Mouse (Mus musculus): ENCODE results near the gene Ttc21a.

The Ttc21a gene

DNA sequence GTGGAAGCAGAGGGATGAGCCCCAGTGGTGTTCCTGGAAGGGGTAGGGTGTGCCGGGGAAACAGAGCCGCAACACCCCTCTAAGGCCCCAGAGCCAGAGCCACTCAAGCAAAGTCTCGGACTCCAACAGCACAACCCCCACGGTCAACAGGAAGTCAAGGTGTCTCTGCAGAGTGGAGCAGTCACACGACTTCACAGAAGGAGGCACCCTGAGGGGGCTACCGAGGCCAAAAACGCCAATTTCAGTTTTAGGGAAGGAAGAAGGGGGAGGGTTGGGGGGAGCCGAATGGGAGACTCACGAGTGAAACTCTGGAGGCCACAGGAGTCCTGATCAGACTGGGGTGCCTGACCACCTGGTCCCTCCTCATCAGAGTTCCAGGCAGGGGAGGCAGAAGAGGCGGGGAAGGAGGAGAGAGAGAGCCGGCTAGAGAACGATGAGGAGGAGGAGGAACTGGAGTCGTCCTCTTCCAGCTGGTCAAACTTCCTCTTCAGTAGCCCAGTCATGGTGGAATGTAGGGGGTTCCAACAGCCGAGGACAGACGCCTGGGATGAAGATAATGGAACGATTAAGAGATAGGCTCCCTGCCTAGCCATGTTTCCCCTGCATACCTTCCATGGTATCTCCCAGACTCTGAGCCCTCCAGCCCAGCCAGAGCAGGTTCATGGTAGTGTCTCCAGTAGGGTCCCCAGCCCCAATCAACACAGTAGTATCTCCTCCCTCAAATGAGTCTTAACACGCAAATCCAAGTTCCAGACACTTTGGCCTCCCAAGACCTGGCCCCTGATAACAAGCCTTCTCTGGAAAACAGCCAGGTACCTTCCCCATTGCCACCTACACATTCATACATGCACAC is 39.5 kb downstream of the Ttc21a start:
- no peak for DNase-seq

DNA sequence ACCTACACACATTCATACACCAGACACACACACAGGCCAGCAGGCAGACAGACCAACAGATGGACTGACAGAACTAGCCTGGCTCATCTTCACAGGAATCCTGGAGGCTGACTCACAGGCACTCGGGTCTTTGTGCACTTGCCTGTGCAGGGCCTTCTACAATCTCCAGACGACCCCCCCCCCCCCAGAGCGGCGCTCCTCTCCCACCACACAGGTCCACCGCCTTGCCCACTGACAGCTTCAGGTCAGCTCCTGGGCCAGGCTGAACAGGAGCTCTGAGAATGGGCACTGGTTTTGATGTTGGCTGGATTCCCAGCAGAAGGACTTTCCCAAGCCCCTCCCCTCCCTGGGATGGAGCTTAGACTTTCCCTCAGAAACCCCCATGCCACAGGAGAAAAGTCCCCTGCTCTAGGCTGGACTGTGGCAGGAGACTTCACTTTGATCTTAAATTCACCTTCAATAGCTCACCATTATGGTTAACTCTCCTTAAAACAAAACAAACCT is 40.2 kb downstream of the Ttc21a start:
- DNase-seq, result peak in 1 of 2 experiments; percentile 16

DNA sequence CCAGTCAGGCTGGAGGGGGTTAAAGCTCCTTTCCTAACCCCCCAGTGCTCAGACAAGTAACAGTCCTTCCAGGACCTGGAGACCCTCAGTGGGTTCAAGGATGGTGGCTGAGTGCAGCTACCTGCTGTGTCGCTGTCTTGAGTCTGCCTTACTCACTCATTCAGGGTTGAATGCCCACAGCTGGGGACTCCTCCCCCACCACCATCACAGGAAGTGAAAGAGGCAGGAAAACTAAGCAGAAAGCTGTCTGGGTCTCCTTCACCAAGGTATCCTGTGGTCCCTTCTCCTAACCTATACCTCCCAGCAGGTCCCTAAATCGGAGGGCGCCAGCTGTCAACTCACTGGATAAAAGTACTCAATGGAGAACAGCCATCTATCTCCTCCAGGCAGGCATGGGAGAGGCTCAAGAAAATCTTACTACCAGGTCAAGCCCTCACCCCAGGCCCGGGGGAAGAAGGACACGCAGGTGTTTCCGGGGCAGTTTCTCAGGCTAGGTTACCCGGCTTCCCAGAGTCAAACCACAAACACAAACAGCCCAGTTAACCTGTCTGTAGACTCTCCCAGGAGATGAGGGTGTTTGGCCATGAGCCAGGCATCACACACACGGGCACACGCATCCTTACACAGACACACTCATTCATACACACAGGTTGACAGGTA is 40.9 kb downstream of the Ttc21a start:
- DNase-seq, result peak in 1 of 2 experiments; percentile 36

DNA sequence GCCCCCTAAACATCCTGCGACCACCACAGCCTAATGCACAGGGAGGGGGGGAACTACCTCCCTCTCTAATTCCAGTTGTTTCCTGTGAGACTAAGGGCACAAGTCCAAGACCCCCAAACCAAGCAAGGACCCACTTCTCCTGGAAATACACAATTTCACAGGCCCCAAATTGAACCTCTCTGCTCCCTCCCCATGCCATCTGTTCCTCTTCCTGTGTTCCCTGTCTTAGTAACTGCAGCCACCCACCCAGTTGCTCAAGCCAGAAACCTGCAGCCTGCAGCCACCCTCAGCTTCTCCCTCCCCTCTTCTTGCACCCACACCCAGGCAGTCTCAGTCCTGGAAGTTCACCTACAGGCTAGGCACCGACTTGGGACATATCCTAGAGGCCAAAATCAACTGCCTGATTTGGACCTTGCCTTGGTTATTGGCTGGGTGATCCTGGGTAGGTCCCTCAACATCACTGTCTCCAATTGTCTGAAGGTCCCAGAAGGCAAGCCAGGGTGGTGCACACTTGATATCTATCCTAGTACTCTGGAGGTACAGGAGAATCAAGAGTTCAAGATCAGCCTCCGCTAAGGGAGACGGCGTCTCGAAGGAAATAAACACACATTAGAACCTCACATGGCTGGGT is 41.5 kb downstream of the Ttc21a start:
- DNase-seq, result peak in 1 of 2 experiments; percentile 40

DNA sequence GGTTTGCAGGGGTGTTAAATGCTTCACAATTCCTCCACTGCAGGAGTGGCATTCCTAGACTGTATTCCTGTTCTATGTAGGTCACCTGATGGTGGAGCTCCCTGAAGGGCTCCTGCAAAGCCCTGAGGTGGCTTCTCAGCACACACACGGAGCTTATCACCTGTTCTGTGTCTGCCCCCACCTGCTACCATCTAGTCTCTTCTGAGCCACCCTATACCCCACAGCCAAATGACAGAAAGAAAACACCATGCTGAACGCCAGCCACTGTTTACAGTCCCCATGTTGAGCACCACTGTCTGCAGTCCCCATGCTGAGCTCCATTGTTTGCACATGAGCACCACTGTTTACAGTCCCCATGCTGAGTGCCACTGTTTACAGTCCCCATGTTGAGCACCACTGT is 42.3 kb downstream of the Ttc21a start:
- peak in 1 of 2 experiments; percentile 30 for DNase-seq

DNA sequence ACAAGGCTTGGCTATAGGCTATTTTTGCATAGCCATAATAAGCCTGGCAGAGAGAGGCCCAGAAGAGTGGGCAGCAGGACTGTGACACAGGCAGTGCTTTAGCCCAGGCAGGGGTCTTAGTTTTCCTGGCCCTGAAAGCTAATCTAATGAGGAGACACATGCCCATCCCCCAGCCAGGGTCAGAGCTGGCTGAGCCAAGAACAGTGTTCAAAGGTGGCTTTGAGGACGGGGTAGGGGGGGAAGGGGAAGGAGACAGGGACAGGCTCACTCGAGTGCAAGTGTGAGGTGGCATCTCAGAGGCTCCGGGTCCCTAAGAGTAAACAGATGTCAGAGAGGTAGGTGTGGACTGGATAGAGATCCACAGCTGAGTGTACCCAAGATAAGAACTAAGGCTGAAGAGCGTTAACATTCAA is 43.4 kb downstream of the Ttc21a start:
- DNase-seq, result no peak

GRCm38 (mm10) chr9:119981183-119982179 is 44.1 kb downstream of the Ttc21a start:
- peak in 1 of 2 experiments; percentile 19 for DNase-seq

DNA sequence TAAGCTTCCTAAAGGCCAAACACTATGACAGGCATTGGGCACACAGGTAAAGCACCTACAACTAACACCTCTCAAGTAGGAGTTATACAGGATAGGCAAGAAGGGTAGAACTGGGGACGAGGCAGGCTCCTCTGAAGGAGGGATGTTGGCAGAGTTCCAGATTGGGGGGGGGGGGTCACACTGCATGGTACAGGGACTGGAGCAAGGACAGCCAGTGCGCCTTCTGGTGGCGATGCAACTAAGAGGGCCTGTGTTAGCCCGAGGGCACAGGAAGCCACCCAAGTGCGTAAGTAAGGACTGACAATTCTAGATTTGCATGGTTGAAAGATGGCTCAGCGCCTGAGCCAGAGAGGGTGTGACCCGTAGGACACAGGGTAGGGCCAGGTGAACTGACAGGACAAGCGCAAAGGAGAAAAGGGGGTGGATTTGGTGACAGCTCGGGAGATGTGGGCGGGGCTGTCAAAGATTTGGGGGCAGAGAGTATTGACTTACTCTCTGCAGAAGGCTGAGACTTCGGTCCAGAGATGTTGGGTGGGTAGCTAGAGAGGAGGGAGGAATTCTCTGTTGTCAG is 44.9 kb downstream of the Ttc21a start:
- DNase-seq, result peak; percentile 47 to 56

- peak; percentile 29 to 34 for DNase-seq
Observed at GRCm38 (mm10) chr9:119982956-119983551, 45.6 kb downstream of the Ttc21a start.

DNA sequence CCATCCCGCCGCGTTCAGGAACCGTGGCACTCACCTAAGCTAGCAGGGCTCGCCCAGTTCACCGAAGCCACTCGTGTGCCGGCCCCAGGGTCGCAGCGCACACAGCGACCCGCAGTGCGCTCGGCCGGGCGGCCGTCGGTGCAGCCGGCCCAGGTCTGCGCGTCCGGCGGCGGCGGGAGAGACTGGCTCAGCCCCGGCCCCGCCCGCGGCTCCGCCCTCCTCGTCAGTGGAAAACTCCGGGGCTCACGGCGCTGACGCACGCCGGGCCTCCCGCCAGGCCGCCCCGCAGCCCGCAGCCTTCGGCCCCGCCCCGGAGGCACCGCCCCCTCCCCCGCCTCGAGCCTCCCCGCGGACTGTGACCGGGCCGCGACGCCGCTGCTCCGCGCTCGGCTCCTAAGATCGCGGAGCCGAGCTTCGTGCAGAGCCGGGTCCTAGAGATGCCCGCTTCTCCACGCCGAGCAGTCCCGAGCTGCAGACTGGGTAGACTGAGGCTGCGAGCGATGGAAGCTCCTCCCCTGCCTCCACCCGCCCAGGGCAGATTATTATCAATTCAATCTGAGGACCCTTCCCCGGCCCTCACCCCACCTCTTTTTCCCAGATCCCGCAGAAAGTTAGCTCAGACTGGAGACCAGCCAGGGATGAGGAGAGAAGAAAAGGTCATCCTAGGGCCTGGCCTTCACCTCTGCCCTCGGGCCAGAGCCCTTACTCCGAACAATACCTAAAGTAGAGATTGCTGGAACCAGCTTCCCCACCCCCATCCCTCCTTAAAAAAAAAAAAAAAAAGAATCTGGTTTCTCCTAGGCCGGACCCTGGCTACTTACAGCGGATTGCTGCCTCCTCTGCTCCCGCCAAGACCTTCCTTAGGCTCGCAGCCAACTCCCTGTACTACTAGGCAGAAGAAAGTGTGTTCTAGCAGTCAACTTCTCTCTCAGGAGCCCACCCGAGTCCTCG is 46.5 kb downstream of the Ttc21a start:
- DNase-seq, result peak; percentile 76 to 86

GRCm38 (mm10) chr9:119984536-119985011 is 47.2 kb downstream of the Ttc21a start, which contains the start of gene Csrnp1:
Gene Csrnp1 (minus strand): TSS chr9:119984658.
- peak in 1 of 2 experiments; percentile 26 for DNase-seq

GRCm38 (mm10) chr9:119985881-119986574 is 48.6 kb downstream of the Ttc21a start:
- DNase-seq, result no peak

- no peak for DNase-seq
Observed at GRCm38 (mm10) chr9:119988304-119988703, 50.9 kb downstream of the Ttc21a start.

GRCm38 (mm10) chr9:119991310-119991709 is 53.9 kb downstream of the Ttc21a start:
- no peak for DNase-seq

- no peak for DNase-seq
Observed at GRCm38 (mm10) chr9:119993092-119993844, 55.9 kb downstream of the Ttc21a start.

GRCm38 (mm10) chr9:119994207-119994606 is 56.8 kb downstream of the Ttc21a start:
- DNase-seq, result no peak

- DNase-seq, result no peak
Observed at GRCm38 (mm10) chr9:119996080-119996479, 58.7 kb downstream of the Ttc21a start.

DNA sequence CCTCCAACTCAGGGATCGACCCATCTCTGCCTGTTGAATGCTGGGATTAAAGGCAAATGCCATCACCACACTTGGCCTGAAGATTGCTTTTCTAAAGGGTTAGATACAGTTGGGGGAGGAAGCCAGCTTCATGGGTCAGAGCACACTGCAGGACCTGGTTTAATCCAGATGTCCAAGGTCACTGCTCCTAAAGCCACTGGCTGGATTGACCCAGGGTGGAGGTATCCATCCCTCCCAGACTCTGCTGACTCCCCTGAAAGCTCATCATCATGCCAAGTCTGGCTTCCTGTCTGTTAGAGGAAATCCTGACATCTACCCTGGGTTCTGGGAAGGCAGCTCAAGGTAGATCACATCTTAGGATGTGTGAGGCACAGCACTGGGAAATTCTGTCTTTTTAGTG is 61.4 kb downstream of the Ttc21a start:
- no peak for DNase-seq
